Mouse (Mus musculus) testis, adult 2 months (tissue): ENCODE measurements around the gene Fam185a. TPM values are rescaled to one million over a fixed set of nuclear protein-coding genes. Genes with fewer than 3 reads are reported as not detected.

Experiments used
- H3K27ac ChIP-seq: fragments of 200-500 bp; 2 replicates; pipeline ENCODE4 v1.5.1; 2012; ENCODE audit warnings: low read depth, low read length; ENCODE audit not compliant: control insufficient read depth, insufficient read depth
- H3K27me3 ChIP-seq: fragments of 200-500 bp; 2 replicates; pipeline ENCODE4 v1.6.1; 2012; ENCODE audit warnings: mild to moderate bottlenecking, low read length, moderate library complexity; ENCODE audit not compliant: control insufficient read depth, insufficient read depth
- H3K36me3 ChIP-seq: fragments of 200-500 bp; 2 replicates; pipeline ENCODE4 v1.6.1; 2012; ENCODE audit warnings: mild to moderate bottlenecking, low read length; ENCODE audit not compliant: control insufficient read depth, insufficient read depth
- H3K4me1 ChIP-seq: fragments of 200-500 bp; 2 replicates; pipeline ENCODE4 v1.6.1; 2012; ENCODE audit warnings: low read length; ENCODE audit not compliant: control insufficient read depth, insufficient read depth
- H3K4me3 ChIP-seq: fragments of 200-500 bp; 2 replicates; pipeline ENCODE4 v1.5.1; 2012; ENCODE audit warnings: low read depth, mild to moderate bottlenecking, low read length, moderate library complexity, mixed read lengths; ENCODE audit not compliant: control insufficient read depth
- CTCF ChIP-seq: fragments of 200-500 bp; IDR thresholded peaks from 2 replicates; pipeline ENCODE4 v1.5.1; 2012; ENCODE audit warnings: low read depth, mild to moderate bottlenecking, inconsistent platforms, low read length, moderate library complexity; ENCODE audit not compliant: control insufficient read depth, insufficient read depth, insufficient replicate concordance
- POLR2A ChIP-seq: fragments of 200-500 bp; IDR thresholded peaks from 2 replicates; pipeline ENCODE4 v1.6.1; 2012; ENCODE audit warnings: low read depth, mild to moderate bottlenecking, inconsistent platforms, low read length, moderate library complexity; ENCODE audit not compliant: control insufficient read depth
- polyA plus RNA-seq: library from polyadenylated mRNA; depleted of rRNA; stranded (reverse); fragments of >200 nt; gene quantifications from 2 replicates; pipeline ENCODE4 v1.2.3, GENCODE M21; 2012

Gene Fam185a
- polyA plus RNA-seq, 1 experiment, result 6.5 TPM

GRCm38 (mm10) chr5:21426666-21427065, 1.9 kb downstream of the Fam185a start:
- TF ChIP-seq CTCF (no peak), POLR2A (no peak)
- Histone ChIP-seq H3K4me1 (0 out of 2 replicates have a peak, but pooled peaks cover 2% of the 10 kb centered on the region), H3K36me3 (no peaks in the 10 kb centered on the region), H3K27ac (no peak overlapping the region), H3K4me3 (peak overlapping the region; percentile 65), H3K27me3 (no peaks in the 10 kb centered on the region)

DNA sequence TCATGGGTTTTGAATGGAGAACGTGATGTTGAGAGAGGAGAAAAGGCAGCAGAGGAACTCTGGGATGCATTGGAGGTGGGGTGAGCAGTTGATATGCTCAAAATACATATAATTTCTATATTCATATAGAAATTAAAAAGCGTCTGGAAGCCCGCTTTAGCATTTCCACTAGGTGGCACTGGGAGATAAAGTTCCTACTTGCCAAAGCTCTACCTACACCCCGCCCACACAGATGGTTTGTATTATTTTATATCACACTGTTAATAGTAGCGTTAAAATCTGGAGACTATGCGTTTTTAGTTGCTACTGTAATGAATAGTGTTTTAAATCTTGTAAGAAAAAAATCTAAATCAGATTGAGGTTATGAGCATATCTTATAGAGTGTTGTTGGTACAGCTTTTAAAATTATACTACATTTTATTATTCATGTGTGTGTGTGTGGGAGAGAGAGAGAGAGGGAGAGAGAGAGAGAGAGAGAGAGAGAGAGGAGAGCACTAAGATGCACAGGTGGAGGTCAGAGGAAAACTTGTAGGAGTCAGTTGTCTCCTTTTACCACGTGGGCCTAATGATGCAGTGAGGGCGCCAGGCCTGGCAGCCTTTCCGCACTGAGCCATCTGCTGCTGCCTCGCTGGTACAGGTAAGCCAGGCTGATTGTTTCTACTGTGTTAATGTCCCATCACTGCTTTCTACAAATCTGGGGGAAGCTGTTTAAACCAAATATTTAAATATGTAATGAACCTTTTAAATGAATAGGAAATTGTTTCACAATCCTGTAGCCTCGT, 9.6 kb downstream of the Fam185a start:
- no peak for TF ChIP-seq CTCF
- no peak for TF ChIP-seq POLR2A

GRCm38 (mm10) chr5:21436471-21436975, 11.8 kb downstream of the Fam185a start:
- no peak overlapping the region for H3K27ac ChIP-seq
- H3K4me1 ChIP-seq, result no peaks in the 10 kb centered on the region
- no peaks in the 10 kb centered on the region for H3K27me3 ChIP-seq
- H3K4me3 ChIP-seq, result no peak overlapping the region
- TF ChIP-seq CTCF (no peak), POLR2A (no peak)
- no peaks in the 10 kb centered on the region for H3K36me3 ChIP-seq

More for the DNA sequence above, 9.6 kb downstream of the Fam185a start:
- no peaks in the 10 kb centered on the region for H3K27me3 ChIP-seq
- H3K36me3 ChIP-seq, result no peaks in the 10 kb centered on the region
- no peak overlapping the region for H3K27ac ChIP-seq
- no peaks in the 10 kb centered on the region for H3K4me1 ChIP-seq
- H3K4me3 ChIP-seq, result no peak overlapping the region

DNA sequence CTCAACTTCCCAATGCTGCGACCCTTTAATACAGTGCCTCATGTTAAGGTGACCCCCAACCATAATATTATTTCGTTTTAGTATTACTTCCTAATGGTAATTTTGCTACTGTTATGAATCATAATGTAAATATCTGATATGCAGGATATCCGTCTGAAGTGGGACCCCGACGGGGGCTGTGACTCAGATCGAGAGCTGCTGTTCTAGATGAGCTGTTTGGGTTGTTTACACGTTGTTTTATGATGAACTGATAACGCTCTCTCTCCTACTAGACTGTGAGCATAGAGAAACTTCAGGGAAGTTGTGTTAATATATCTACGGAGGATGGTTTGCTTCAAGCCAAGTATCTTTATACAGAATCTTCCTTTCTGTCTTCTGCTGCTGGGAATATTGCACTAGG, 13.7 kb downstream of the Fam185a start:
- H3K27me3 ChIP-seq, result no peaks in the 10 kb centered on the region
- H3K4me1 ChIP-seq, result no peaks in the 10 kb centered on the region
- no peaks in the 10 kb centered on the region for H3K36me3 ChIP-seq
- TF ChIP-seq CTCF, result no peak
- TF ChIP-seq POLR2A, result no peak
- H3K4me3 ChIP-seq, result no peak overlapping the region
- H3K27ac ChIP-seq, result no peak overlapping the region

DNA sequence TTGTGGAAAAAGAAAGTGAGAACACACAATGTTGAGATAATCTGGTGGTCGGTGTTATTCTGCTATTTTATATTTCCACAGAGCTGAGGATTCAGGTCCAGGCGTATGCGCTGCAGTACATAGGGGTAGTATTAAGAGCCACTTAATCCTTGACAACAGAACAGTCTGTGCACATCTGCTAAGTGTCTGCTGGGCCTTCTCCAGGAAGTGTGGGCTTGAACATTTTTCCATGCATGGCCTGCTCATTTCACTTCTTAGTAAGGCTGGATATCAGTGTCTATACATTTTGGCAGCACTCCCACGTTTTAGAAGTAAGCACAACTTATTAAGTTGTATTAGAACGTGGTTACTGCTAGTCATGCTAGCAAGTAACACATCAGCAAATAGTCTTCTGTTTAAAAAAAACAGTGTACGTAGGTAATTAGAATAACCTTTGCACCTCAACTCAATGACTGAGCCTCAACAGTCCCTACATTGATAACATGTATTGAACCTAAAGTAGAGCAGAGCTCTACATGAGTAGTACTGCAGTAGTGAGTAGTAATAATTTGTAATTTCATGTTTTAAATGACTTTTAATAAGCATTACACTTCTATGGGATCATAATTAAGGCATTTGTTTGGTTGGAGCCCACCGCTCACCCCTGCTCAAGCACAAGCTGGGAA, 14.8 kb downstream of the Fam185a start:
- Histone ChIP-seq H3K4me3 (no peak overlapping the region), H3K27me3 (no peaks in the 10 kb centered on the region), H3K27ac (no peak overlapping the region), H3K4me1 (no peaks in the 10 kb centered on the region), H3K36me3 (no peaks in the 10 kb centered on the region)
- TF ChIP-seq POLR2A (no peak), CTCF (no peak)

- TF ChIP-seq CTCF (no peak), POLR2A (no peak)
- Histone ChIP-seq H3K36me3 (no peaks in the 10 kb centered on the region), H3K27me3 (no peaks in the 10 kb centered on the region), H3K27ac (no peak overlapping the region), H3K4me3 (no peak overlapping the region), H3K4me1 (no peaks in the 10 kb centered on the region)
Measured at GRCm38 (mm10) chr5:21440833-21441530, 16.2 kb downstream of the Fam185a start.

DNA sequence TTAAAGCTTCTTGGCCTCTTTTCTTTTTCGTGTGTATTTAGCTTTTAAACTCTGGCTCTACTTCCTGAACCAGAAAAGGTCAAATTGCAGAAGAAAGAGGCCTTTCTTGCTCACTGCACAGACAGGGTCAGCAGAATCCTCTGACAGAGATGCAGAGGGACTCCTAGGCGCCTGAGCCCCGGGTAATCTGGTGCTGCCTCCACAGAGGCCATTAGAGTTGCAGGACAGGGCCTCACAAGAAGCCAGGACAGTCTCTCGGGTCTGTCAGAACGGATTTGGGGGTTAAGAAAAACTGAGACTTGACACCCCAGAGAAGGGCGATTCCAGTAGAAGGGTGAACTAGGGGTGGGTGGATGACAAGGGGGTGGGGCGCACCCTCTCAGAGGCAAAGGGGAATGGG, 42.6 kb downstream of the Fam185a start:
- H3K27ac ChIP-seq, result no peak overlapping the region
- no peaks in the 10 kb centered on the region for H3K4me1 ChIP-seq
- H3K27me3 ChIP-seq, result no peaks in the 10 kb centered on the region
- H3K4me3 ChIP-seq, result no peak overlapping the region
- H3K36me3 ChIP-seq, result no peaks in the 10 kb centered on the region
- no peak for TF ChIP-seq POLR2A
- TF ChIP-seq CTCF, result no peak

DNA sequence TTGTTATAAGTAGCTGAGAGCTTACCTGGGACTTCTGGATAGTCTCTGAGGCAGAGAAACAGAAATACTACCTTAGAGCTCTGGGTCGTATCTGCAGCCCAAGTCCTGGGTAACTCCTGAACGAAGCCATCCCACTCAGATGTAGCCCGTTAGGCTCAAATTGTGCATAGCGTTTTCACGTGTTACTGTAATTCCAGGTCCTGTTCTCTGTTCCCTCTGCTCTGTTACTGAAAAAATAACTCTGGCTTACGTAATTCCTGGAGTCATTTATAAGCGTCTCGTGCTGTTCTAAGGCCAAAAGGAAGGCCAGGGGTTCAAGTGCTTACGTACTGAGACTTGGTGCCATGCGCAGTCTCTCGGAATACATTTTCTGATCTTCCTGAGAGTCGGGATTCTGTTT, 43.3 kb downstream of the Fam185a start:
- Histone ChIP-seq H3K4me1 (no peaks in the 10 kb centered on the region), H3K27ac (no peak overlapping the region), H3K4me3 (no peak overlapping the region), H3K27me3 (no peaks in the 10 kb centered on the region), H3K36me3 (no peaks in the 10 kb centered on the region)
- TF ChIP-seq CTCF (no peak), POLR2A (no peak)
